Mouse (Mus musculus) liver, embryonic 14.5 days (tissue): ENCODE data around the gene Zfyve26. TPM values are rescaled to one million over a fixed set of nuclear protein-coding genes. Genes with fewer than 3 reads are reported as not detected.
"Not testable (repeated sequence)": the region's sequence is repeated elsewhere in the genome, so short reads cannot be mapped to it uniquely, and the experiment has no call there.

Source experiments
- ATAC-seq: fragments of 200-750 bp; cut with Nextera tagmentation; 2 replicates; pipeline ENCODE4 v1.8.0; 2017; ENCODE audit warnings: moderate number of reproducible peaks, mild to moderate bottlenecking, moderate library complexity; ENCODE audit not compliant: insufficient read depth
- DNase-seq, 3 experiments: peaks; one replicate each; pipeline ENCODE4 v3.0.0-alpha.2; 2012 to 2013; ENCODE audit warnings: low read depth in 3 of 3, low spot score in 3 of 3
- H3K27ac ChIP-seq: fragments of 300-500 bp; sonication (generic); 2 replicates; pipeline ENCODE4 v1.5.1; 2014; ENCODE audit warnings: moderate library complexity, mild to moderate bottlenecking, control low read depth, inconsistent platforms
- H3K27me3 ChIP-seq: fragments of 300-500 bp; sonication (generic); 2 replicates; pipeline ENCODE4 v1.6.1; 2014; ENCODE audit warnings: mild to moderate bottlenecking, low read length, moderate library complexity; ENCODE audit not compliant: control insufficient read depth, insufficient read depth
- H3K36me3 ChIP-seq: fragments of 300-500 bp; sonication (generic); replicated peaks from 2 replicates; pipeline ENCODE4 v1.6.1; 2014; ENCODE audit warnings: low read depth; ENCODE audit not compliant: control insufficient read depth, insufficient read depth
- H3K4me1 ChIP-seq, 2 experiments: fragments of 200-500 bp in 1 of 2; fragments of 300-500 bp in 1 of 2; sonication (generic) in 1 of 2; replicated peaks; 2 replicates each; pipeline ENCODE4 v1.6.1; 2012 to 2014; ENCODE audit warnings: antibody characterized with exemption in 1 of 2, inconsistent platforms in 1 of 2, low read length in 1 of 2; ENCODE audit not compliant: control insufficient read depth in 2 of 2, insufficient read depth in 2 of 2
- H3K4me2 ChIP-seq: fragments of 300-500 bp; sonication (generic); 2 replicates; pipeline ENCODE4 v1.6.1; 2014; ENCODE audit warnings: low read depth, mild to moderate bottlenecking, control low read depth, moderate library complexity
- H3K4me3 ChIP-seq, 2 experiments: fragments of 200-500 bp in 1 of 2; fragments of 300-500 bp in 1 of 2; sonication (generic) in 1 of 2; 2 replicates each; pipeline ENCODE4 v1.5.1; 2012 to 2014; ENCODE audit warnings: low read depth in 2 of 2, low read length in 2 of 2, mild to moderate bottlenecking in 2 of 2, control low read depth in 1 of 2, inconsistent platforms in 1 of 2, moderate library complexity in 1 of 2; ENCODE audit not compliant: insufficient read depth in 1 of 2
- H3K9ac ChIP-seq: fragments of 300-500 bp; sonication (generic); replicated peaks from 2 replicates; pipeline ENCODE4 v1.6.1; 2014; ENCODE audit warnings: mild to moderate bottlenecking, control low read depth, moderate library complexity
- H3K9me3 ChIP-seq: fragments of 300-500 bp; sonication (generic); 2 replicates; pipeline ENCODE4 v1.6.1; 2016; ENCODE audit warnings: low read length, mixed read lengths; ENCODE audit not compliant: control insufficient read depth
- CTCF ChIP-seq: IDR thresholded peaks from 2 replicates; pipeline ENCODE4 v1.5.1; 2016; ENCODE audit warnings: antibody characterized with exemption, low read depth, control low read depth
- EP300 ChIP-seq: IDR thresholded peaks from 2 replicates; pipeline ENCODE4 v1.6.1; 2016; ENCODE audit warnings: antibody characterized with exemption, low read depth
- WGBS: fragments of 180-500 bp; shearing (Covaris S2); extraction: QIAGEN DNeasy Blood & Tissue Kit; methylation state at CpG from one replicate; pipeline ENCODE4 v1.1.7; 2014; ENCODE audit not compliant: insufficient replicate concordance; 5-methylcytosine and 5-hydroxymethylcytosine counted together
- polyA plus RNA-seq, 2 experiments: library from polyadenylated mRNA; depleted of rRNA in 1 of 2; stranded (reverse) in 1 of 2; unstranded in 1 of 2; fragments of >200 nt; fragmentation: Nextera tagmentation in 1 of 2; extraction: Ambion mirVana in 1 of 2; gene quantifications; 2 replicates each; pipeline versions ENCODE4 v1.2.1 to v1.2.3; 2012 to 2014

Gene Zfyve26
- polyA plus RNA-seq, 2 experiments: 7.0 to 12.5 TPM

GRCm38 (mm10) chr12:79330571-79330970 lies 34.5 kb upstream of the Zfyve26 start:
- Histone ChIP-seq H3K36me3 (peaks cover 8% of the 10 kb centered on the region), H3K27ac (no peak overlapping the region), H3K4me2 (no peak overlapping the region), H3K9me3 (no peaks in the 10 kb centered on the region), H3K4me3 (no peak overlapping the region), H3K27me3 (no peaks in the 10 kb centered on the region), H3K9ac (no peak overlapping the region), H3K4me1 (peaks cover 0 to 4% of the 10 kb centered on the region in 2 experiments; a peak in 2 of 4 replicates)
- no peak for TF ChIP-seq EP300
- no peak for TF ChIP-seq CTCF
- WGBS: 83% methylated on average over 2 of the region's 2 CpGs
- DNase-seq (no peak), ATAC-seq (no peak)

- Histone ChIP-seq H3K27me3 (no peaks in the 10 kb centered on the region), H3K9ac (no peak overlapping the region), H3K4me2 (no peak overlapping the region), H3K9me3 (no peaks in the 10 kb centered on the region), H3K27ac (no peak overlapping the region), H3K4me3 (no peak overlapping the region), H3K36me3 (no peaks in the 10 kb centered on the region), H3K4me1 (peaks cover 0 to 4% of the 10 kb centered on the region in 2 experiments; a peak in 2 of 4 replicates)
- TF ChIP-seq EP300 (no peak), CTCF (no peak)
- ATAC-seq (no peak), DNase-seq (no peak)
- 56% methylated on average over 2 of the region's 2 CpGs for WGBS
Observed at GRCm38 (mm10) chr12:79327868-79328267, 31.8 kb upstream of the Zfyve26 start.

DNA sequence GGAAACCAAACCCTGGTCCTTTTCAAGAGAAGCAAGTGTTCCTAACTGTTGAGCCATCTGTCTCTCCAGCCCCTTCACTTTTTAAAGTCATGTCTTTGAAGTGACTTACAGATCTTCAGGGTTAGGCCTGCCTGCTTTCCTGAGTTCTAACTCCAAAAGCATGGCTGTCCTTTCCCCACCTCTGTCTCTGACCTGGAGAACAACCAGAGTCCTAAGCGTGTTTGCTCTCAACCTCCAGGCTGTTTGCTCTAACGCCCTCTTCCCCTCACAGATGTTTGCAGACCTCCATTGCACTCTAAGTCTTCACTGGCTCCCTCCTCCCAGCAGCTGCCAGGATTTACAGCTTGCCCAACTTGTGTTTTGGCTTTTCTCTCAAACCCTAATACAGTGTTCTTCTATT lies 30.6 kb upstream of the Zfyve26 start:
- 67% methylated on average over 2 of the region's 2 CpGs for WGBS

DNA sequence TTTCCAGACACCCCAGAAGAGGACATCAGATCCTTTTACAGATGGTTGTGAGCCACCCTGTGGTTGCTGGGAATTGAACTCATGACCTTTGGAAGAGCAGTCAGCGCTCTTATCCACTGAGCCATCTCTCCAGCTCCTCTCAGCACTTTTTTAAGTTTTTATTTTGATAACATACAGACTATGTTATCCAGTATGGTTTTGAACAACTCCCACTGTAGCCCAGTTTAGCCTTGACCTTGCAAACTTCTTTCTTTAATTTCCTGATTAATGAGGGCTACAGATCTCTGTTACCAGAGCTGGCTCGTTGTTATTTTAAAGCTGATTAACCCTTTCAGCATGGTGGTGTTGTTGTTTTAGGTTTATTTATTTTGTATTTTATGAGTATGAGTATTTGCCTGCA lies 30.1 kb upstream of the Zfyve26 start:
- H3K4me1 ChIP-seq: peaks cover 0 to 4% of the 10 kb centered on the region in 2 experiments; a peak in 2 of 4 replicates
- no peak overlapping the region for H3K27ac ChIP-seq
- 56% methylated on average over 2 of the region's 2 CpGs for WGBS
- H3K9ac ChIP-seq: no peak overlapping the region
- H3K27me3 ChIP-seq: no peaks in the 10 kb centered on the region
- no peak for DNase-seq
- no peak for ATAC-seq
- H3K4me3 ChIP-seq: no peak overlapping the region
- H3K4me2 ChIP-seq: no peak overlapping the region
- TF ChIP-seq EP300 (no peak), CTCF (no peak)
- no peaks in the 10 kb centered on the region for H3K9me3 ChIP-seq
- no peaks in the 10 kb centered on the region for H3K36me3 ChIP-seq

More for the DNA sequence above, 30.6 kb upstream of the Zfyve26 start:
- no peak overlapping the region for H3K9ac ChIP-seq
- no peak overlapping the region for H3K4me3 ChIP-seq
- H3K27ac ChIP-seq: no peak overlapping the region
- ATAC-seq: no peak
- no peak overlapping the region for H3K4me2 ChIP-seq
- H3K9me3 ChIP-seq: no peaks in the 10 kb centered on the region
- H3K27me3 ChIP-seq: no peaks in the 10 kb centered on the region
- H3K36me3 ChIP-seq: no peaks in the 10 kb centered on the region
- TF ChIP-seq CTCF: no peak
- TF ChIP-seq EP300: no peak
- no peak for DNase-seq
- H3K4me1 ChIP-seq: peaks cover 0 to 4% of the 10 kb centered on the region in 2 experiments; a peak in 2 of 4 replicates

DNA sequence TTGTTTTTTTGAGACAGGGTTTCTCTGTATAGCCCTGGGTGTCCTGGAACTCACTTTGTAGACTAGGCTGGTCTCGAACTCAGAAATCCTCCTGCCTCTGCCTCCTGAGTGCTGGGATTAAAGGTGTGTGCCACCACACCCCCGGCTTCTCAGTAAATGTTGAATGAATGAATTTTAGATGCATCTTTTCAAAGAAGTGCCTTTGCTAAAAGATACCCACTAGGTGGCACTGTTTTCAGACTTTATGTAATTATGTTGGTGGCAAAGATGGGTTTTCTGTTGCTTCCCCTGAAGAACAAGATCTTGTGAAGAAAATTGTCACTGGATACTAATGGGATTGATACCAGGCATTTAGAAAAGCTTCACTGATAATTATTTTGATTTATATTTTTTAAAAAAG lies 26.4 kb upstream of the Zfyve26 start:
- H3K9me3 ChIP-seq, H3K4me3 ChIP-seq, H3K36me3 ChIP-seq, ATAC-seq, H3K27me3 ChIP-seq, H3K9ac ChIP-seq, H3K27ac ChIP-seq, H3K4me1 ChIP-seq, H3K4me2 ChIP-seq: not testable (repeated sequence)
- DNase-seq: peak in 1 of 3 experiments; percentile 22
- WGBS: 47% methylated on average over 2 of the region's 2 CpGs
- peak; percentile 40; the same call in 1 of the 2 replicates for TF ChIP-seq CTCF
